Mouse (Mus musculus): ENCODE measurements around the gene Pex14.

Gene Pex14

DNA sequence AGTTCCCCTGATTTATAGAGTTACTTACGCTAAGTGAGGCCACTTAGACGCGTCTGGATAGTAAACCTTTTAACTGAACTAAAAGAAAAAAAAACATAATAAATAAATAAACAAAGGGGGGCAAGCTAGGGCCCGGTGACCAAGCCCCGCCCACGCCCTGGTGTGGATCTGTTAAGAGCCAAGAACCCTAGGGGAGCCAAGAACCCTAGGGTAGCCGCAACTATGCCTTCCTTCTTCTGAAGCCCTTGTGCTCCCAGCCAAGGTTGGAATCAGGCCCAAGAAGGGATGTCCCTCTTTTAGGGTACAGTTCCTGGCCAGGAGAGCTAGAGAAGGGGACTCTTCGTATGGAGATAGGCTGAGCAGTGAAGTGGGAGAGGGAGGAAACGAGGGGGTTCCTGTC lies 176.3 kb downstream of the Pex14 start:
- DNase-seq (ENCODE audit: low read depth, low spot score) = no peak

DNA sequence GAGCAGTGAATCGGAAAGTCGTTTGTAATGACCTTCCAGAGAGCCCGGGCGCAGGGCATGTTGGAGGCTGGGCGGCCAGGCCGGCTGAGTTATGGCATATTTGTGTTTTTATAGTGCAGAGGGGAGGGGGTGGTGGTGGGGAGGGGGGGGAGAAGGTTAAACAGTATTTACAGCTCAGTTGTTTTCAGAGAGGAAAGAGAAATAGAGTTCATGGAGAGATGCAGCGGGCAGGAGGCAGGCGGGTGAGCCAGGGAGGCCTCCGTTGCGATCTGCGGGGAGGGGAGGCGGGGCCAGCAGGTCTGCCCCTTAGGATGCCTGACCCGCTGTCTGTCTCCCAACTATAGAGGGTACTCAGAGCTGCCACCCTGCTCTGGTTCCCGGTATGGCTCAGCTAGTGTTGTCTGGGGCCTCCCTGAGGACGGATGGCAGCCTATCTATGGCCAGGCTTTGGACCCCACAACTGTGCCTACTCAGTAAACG lies 177.4 kb downstream of the Pex14 start:
- DNase-seq (ENCODE audit: low read depth, low spot score) = no peak

DNA sequence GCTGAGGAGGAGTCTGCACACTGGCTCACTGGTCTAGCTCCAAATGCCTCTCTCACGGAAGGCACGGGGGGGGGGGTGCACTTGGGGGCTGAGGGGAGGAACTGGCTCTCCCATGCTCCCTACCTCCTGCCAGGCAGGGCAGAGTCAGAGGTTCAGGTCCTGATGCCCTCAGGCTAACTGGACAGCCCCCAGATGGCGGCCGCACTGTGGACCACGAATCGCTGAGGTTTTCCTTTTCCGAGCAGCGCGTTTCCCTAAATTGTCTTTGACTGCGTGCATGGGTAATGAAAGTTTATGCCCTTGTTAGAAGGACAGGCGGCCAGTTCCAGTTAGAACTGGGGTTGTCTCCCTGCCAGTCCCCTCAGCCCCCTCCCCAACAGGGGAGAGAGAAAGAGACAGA lies 179.1 kb downstream of the Pex14 start:
- no peak for DNase-seq (ENCODE audit: low read depth, low spot score)

DNA sequence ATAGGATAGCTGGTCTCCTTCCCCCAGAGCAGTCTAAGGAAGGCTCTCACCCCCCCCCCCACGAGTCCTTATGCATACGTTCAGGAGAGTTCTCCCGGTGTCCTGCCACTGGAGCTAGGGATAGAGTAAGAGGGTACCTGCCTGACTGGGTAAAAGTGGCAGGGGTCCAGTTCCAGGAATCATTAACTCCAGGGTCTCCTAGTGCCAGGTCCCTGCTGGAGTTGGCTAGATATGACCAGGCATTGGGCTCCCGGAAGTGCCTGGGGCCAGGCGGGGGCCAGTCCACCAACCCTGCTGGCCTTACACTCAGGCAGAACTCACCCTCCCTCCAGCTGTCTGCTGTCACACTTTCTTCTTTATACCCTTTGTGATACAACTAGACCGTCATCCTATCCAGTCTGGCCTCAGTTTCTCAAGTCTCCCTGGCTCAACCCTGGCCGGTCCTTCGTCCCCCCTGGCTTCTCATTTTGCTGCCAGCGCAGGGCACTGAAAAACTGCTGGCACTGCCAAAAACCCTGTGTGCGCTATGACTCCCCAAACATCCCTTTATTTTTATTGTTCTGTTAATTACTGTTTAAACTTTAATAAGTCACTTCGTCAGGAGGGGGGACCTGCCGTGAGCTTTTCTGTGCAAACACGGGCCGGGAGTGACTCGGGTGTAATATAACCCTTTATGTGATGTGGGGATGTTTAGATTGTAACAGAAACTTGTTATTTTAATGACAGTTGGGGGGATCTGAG lies 180.8 kb downstream of the Pex14 start:
- DNase-seq (ENCODE audit: low read depth, low spot score) = no peak

DNA sequence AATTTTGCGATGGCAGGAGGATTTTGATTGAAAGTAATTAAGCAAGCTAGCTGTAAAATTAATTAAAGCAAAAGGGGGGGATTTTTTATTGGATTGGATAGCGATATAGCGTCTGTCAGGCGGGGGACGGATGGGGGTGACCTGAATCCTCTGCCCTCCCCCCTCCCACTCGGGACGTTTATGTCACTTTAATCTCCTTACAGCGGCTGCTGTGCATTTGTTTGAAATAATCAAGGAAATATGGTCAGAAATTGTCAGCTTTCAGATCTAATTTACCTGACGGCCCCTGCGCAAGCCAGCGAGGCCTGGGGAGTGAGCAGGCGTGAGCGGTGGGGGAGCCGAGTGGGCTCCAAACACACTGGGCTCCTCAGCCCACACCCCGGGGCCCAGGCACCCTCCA lies 183.8 kb downstream of the Pex14 start:
- DNase-seq (ENCODE audit: low read depth, low spot score) = no peak

DNA sequence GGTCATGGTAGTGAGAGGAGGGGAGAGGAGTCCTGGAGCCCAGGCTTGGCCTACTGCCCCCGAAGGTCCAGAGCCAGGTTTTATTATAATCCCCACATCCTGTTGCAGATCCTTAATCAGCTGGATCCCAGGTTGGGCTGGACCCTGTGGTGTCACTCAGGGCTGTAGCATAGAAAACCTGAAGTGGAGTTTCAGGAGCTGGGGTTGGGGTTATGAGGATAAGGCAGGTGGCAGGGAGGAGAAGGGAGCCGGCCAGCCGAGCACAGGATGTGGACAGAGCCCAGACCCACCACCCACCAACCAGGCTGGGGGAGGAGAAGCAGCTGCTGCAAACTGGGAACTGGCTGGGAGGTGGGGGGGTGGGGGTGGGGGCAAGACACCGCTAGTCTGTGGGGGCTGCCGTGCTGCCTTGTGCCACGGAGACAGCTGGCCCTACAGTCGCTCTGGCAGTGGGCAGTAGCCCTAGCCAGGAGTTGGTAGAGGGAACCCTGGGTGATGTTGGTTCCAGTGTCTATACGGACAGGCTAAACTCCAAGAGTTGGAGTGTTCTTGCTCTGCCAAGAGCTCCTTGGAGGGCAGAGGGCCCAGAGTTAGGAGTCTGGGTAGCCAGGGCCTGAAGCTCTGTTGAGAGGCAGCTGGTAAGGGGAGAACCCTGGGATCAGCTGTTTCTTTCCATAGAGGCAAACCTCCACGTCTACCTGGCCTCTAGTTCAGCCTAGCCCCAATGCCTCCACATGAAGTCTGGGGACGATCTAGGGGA lies 184.6 kb downstream of the Pex14 start:
- DNase-seq (ENCODE audit: low read depth, low spot score) = peak; percentile 90

DNA sequence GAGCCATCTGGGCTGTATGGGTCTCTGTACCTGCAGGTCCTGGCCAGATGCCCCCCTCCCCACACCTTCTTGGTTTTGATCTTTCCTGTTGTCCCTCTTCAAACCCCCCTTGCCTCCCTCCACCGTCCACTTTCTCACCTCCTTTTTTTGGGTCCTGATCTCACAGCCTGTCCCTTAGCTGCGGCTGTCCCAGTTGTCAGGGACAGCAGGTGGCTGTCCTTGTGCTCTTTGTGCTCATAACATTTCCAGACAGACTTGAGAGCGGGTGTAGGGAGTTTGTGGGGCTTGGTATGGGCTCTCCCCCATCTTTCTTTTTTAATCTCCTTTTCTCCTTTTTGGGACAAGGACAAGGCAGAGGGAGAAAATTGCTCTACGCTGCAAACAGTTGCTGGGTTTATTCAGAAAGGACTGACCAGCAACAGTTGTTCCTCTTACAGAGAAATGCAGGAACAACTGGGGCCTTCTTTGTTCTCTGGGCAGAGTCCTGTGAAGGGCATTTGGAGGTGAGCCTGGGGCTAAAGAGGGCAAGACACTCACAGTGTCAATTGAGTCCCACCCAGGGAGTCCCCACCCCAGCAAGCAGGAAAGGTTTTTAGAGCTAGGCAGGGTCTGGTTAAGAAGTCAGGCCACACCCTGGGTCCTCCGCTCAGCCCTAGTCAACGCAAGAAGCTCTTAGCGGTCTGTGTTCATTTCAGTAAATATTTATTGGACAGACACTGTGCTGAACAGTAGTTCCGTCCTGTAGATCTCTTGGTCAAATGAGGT lies 186.7 kb downstream of the Pex14 start:
- DNase-seq (ENCODE audit: low read depth, low spot score) = peak; percentile 96

DNA sequence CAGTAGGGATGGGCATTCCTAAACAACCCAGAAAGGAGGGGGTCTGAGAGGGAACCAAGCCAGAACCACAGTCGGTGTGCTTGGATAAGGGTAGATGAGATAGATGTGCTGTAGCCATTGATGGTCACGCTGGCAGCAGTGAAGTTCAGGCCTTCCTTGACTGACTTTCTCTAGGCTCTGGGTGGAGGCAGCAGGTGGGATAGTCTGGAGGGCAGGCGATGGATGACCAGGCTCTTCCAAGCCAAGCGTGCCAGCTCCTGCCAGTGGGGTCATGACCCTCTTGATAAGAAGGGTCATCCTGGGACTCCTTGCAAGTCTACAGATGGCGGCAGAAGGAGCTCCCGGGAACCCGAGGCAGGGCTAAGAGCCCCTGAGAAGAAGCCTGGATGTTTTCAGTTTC lies 187.5 kb downstream of the Pex14 start:
- DNase-seq (ENCODE audit: low read depth, low spot score) = no peak
